Mouse (Mus musculus): ENCODE measurements at regions not wholly inside any gene's neighbourhood (a gene's known extent, or its start where the extent isn't known, plus 50 kb on each side); places are given as distances from the start of the nearest gene placed in this dataset.

- TF ChIP-seq CTCF (IDR thresholded peaks at IDR 0.05; ENCODE audit: borderline replicate concordance, insufficient read depth, low read depth, low read length) (no peak), POLR2A (IDR thresholded peaks at IDR 0.05; ENCODE audit: borderline replicate concordance, insufficient read depth, low read length) (no peak)
Observed at GRCm38 (mm10) chr14:68433326-68433725, 860.8 kb downstream of the Synb start.
